Mouse (Mus musculus) c-Kit-negative CD71-positive TER-119-positive erythroid progenitor cells, embryonic 14.5 days (primary cell): ENCODE measurements around the gene Creg1.
"Not testable (repeated sequence)": the region's sequence is repeated elsewhere in the genome, so short reads cannot be mapped to it uniquely, and the experiment has no call there.

Source experiments
- DNase-seq: peaks from one replicate; pipeline ENCODE4 v3.0.0-alpha.2; 2013; ENCODE audit warnings: low read depth, low spot score

The Creg1 gene

DNA sequence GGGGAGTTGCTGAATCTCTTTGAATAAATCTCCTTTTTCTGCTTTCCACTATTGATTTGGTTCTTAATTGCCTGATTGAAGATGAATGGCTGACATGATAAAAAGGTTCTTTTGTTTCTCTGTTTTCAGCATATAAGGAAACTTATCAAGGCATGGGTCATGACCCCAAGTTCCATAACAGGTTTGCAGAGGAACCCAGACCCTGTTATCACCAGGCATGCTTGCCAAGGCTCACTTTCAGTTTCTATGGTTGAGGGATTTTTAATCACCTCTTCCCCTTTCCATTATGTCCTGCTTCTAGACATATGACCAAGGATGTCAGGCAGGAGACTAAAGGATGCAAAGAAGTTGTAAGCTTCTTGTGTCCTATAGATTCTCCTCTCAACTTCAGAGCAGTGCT is 12.4 kb upstream of the Creg1 start:
- DNase-seq = no peak

DNA sequence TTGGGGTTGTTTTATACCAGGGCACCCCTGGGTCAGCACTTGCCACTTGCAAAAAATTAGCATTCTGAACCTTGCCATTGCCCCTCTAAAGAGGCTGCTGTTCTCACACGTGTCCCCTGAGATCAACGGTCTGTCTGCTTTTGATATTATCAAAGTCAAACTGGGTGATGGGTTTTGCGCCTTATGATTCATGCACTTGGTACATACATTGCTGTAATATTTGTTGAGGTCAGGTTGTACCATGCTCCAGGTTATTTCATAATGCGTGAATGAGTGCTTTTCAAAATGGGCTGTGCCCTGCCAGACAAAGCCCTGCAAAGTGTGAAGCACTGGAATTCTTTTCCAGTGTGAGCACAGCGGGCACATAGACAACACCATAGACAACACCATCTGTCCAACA is 11.7 kb upstream of the Creg1 start:
- no peak for DNase-seq

DNA sequence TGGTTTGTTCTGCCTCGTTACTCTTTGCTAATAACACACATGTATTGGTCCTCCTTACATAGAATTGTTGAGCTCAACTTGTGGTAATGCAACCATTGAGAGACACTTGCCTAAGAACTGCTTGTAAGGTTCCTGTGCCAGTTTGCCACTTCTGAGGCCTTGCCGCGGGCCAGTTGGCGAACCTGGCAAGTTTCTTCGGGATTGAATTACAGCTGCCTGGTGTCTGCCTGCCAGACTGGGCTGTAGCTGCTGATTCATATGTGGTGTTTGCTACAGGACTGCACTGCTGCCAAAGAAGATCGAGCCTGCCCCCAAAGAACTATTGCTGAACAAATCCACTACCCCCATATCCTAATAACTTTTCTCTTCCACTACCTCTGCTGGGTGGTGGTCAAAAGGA is 9.3 kb upstream of the Creg1 start:
- no peak for DNase-seq

DNA sequence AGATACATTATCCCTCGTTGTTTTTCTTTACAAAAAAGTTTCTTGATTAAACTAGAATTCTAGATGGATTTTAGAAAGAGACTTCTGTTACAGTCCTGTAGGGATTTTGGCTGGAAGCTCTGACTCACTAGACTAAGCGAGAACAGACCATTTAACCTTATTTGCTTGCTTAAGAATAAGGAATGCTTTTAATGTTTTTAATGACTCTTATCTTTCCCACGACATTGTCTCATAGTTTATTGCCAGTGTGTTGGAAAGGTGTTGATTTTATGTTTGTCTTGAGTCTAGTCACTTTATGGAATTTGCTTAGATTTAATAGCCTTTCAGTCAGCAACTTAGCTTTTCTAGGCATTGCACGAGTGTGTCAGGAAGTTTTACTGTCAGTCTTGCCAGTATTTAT is 8.4 kb upstream of the Creg1 start:
- DNase-seq = no peak

DNA sequence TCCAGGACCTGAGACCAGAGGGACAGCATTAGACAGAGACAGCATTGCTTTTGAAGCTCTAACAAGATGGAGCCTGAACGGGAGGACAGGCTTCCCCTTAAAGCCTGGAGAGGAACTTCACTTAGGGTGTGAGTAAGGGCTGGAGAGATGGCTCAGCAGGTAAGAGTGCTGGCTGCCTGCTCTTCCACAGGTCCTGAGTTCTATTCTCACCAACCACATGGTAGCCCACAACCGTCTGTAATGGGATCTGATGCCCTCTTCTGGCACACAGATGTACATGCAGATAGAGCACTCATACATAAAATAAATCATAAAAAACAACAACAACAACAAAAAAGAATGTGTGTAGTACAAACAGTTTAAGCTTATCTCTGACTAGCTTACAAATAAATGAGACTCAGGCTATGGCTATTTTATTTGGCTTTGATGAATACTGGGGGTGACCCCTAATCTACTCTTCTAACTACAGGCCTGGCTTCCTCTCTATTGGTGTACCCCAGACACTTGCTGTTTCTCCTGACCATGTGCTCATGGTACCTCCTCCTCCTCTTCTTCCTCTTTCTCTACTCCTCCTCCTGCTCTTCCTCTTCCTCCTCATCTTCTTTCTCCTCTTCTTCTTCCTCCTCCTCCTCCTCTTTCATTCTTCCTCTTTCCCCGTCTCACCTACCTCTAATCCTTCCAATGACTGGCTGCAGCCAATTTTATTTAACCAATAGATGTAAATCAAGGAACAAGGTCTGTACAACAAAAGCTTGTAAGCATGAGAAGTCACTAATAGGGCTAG is 1.8 kb upstream of the Creg1 start:
- DNase-seq = no peak

DNA sequence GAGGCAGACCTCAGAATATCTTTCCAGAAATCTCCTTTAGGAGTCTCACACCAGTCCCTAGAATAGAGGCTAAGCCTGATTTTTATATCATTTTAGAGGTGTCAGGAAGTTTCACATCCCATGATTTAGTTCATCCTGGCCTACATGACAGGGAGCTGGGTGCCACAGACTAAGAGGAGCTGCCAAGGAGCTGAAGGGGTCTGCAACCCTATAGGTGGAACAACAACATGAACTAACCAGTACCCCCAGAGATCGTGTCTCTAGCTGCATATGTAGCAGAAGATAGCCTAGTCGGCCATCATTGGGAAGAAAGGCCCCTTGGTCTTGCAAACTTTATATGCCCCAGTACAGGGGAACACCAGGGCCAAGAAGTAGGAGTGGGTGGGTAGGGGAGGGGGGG is 1.0 kb upstream of the Creg1 start:
- DNase-seq = not testable (repeated sequence)

DNA sequence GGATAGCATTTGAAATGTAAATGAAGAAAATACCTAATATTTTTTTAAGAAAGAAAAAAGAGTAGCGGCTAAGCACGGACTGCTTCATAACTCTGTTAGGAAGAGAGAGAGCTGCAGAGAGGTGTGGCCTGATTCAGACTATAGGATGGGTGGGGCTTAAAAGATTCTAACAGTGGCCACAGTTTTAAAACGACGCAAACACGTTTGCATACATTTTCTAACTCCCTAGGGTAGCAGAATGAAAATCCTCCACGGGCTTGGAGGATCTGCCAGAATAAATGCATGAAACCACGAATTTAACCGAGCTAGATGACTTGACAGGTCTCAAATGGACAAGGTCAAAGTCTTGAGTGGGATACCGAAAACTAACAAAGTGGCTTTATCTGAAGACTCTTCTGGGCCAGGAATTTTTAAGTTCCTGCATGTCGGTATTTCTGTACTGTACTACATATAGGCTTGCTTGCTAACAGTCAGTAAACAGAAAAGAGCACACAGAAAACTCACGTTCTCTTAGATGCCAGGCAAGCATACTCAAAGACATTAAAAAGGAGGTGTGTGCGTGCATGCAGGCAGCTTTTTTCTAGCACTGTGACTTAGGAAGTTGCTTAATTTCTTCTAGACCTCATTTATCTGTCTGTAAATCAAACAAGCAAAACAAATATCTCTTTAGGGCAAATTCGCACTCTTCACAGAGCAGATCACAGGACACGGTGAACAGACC is 472 bp upstream of the Creg1 start:
- DNase-seq = peak; percentile 36

DNA sequence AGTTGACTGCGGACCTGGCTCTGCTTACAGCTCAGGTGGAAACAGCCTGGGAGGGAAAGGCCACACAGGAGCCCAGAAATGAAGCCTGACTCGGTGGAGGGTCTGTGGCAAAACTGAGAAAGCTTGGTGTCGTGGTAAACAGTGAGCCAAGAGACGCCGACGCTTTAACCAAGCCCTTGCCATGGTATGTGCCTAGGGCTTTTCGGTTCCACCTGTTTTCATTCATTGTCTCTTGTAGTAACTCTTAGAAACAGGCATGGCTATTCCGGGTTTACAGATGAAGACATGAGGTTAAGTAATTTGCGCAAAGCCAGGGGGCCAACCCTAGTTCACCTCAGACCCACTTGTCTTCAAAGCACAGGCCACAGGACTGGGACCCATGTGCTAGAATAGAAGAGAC is 1.0 kb downstream of the Creg1 start:
- DNase-seq = no peak

DNA sequence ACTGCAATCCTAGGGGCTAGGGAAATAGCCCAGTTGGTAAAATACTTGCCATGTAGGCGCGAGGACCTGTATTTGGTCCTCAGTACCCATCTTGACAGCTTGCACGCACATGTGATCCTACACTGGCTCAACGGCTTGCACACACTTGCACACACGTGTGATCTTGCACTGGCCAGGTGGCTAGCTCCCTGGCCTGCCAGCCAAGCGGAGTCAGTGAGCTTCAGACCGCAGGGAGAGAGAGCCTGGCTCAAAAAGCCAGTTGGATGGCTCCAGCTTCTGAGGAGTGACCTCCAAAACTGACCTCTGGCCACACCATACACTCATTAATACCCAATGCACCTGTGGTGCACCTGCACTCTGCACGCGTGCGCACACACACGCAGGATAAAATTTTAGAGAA is 1.5 kb downstream of the Creg1 start:
- DNase-seq = no peak

DNA sequence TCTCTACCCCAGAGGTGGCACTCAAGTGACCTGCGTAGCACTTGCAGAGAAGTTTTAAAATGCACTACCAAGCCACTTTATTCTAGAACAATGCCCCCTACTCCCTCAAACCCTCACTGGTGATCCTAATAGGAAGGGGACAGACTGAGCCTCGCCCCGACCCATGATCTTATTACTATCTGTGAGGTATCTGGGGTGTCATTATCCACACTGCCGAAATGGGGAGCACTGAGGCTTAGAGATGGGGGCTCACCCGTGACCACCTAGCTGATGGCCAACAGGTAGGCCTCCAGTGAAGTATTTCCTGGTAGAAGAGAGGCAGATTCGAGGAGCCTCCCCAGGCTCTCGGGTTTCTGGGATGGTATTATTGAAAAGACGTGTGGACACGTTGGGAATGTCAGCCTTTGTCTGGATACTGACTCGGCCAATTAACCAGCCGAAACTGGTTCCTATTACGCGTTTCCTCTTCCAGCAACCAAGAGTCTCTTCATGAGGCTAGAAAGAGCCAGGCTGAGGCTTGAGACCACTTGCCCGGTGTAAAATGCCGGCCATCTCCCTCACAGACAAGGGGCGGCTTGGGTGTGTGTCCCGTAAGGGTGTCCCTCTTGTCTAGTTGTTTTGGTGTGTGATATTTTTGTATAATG is 2.2 kb downstream of the Creg1 start:
- peak; percentile 20 for DNase-seq

DNA sequence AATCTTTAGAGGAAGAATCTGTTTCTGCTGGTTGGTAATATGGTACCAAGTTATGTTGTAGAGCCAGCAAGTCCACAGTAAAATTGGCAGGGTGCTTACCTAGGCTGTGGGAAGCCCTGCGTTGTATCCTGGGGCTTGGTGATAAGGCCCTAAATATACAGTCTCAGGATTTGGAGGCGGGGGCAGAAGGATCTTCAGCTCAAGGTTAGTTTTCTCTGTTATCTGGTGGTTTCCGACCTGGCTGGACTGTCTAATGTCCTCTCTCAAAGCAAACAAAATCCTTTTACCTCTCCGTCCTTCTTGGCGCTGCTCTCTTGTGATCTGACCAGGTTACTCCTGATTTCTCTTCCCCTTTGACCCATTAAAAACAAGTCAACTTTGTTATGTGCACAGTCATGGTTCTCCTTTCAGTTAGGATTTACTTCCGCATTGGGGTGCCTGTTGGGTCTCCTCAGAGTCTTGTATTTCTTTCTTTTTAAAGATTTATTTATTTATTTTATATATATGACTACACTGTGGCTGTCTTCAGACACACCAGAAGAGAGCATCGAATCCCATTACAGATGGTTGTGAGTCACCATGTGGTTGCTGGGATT is 2.8 kb downstream of the Creg1 start:
- DNase-seq = peak; percentile 64

DNA sequence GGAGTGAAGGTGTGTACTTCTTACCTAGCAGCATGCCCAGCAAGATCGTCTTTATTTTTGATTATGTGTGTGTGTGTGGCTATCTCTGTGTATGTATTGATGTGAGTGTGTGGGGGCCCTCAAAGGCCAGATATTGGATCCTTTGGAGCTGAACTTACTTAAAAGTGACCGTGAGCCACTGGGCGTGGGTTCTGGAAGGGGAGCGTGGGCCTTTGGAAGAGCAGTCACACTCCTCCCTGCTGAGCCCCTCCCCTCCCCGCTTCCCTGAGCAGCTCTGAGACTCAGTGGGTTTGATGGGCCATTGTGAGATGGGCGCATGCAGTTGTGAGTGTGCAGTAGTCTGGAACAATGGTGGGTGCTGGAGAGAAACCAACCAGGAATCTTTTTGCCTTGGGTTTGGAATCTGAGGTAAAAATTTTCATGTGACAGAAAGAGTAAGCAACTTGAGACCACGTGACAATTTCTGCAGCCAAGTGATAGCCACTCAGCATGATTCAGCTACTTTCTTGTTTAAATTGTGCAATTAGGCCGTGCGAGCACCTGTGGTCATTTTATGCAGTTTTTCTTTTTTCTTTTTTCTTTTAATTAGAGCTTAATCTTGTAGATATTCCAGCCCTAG is 5.5 kb downstream of the Creg1 start:
- peak; percentile 80 for DNase-seq

DNA sequence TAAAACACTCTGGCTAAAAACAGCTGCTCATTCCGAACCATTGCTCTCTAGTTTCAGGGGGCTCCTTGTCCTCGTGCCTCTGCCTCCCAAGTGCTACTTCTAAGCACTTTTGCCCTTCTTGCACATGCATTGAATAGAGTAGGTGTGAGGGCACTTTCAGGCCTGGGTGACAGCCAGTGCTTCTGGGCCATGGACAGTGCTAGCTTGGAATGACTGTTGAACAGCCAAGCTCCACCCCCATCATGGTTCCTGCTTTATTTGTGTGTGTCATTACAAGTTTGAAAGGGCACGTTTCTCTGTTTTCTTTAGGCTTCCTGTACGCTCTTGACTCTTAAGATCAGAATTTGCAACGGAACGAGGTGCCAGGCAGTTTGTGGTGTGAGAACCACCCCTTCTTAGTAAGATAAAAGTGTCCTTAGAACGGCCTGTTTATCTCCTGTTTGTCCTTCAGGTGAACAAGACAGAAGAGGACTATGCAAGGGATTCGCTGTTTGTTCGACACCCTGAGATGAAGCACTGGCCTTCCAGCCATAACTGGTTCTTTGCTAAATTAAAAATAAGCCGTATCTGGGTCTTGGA is 6.7 kb downstream of the Creg1 start:
- DNase-seq = peak; percentile 30

DNA sequence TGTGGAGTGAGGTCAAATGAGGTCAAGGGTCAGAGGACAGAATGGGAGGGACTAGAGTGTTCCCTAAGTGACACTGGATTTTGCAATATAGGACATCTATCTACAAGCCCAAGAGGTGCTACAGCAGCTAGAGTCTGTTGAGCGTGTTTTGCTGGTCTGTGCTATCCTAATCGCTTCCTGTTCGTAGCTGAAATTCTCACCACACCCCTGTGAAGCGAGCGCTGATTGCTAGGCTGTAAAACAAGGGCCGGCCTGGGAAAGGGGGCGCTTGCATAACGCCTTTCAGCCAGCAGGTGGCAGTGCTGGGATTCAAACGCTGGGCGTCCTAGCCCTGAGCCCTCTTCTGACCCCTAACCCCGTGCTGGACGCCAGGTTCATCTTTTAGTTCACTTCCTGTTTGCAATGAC is 7.9 kb downstream of the Creg1 start:
- peak; percentile 77 for DNase-seq

DNA sequence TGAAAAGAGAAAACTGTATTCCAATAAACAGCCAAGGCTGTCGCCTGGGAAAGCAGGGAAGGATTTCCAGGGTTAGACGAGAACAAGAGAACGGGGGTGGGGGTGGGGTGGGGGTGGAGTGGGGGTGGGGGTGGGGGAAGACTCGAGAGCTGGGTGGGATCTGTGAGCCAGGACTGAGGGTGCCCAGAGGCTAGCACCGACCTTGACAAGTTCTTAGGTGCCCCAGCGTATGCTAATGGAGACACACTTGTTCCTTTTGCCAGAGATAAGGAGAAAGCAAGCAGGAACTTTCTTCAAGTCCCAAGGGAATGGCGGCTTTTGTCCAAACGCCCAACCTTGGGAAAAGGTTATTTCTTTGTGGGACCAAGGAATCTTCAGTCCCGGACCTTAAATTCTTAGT is 8.5 kb downstream of the Creg1 start:
- DNase-seq = no peak

DNA sequence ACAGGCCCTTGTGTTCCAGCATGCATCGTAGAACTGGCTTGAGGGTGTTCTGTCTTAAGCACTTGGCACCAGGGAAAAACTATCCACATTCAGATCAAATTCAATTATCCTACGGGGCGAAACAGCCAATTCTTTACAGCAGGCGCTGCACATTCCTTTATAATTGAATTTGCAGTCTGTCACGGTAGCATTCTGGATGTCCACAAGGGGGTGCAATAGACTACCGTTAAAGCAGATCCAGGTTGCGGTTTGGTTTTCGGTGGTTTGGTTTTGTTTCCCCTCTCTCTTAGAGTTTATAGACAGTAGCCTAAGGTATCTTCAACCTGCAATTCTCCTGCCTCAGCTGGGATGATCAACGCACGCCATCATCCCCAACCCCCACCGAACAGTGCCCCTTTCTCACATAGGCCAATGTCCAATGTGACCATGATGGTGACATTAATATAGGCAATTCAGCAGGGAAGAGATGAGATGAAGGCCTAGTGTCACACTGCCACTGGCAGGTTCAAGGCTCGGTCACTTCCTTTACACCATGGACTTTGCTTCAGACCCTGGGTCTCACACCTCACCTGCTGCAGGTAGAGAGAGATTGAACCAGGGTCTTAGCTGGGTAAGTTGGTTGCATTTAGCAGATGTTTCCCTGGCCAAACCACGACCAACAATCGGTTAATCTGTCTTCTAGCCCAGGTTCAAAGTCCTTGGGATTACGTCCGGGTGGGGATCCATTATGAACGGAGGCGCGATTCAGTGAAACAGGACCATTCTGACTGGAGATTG is 12.2 kb downstream of the Creg1 start:
- peak; percentile 34 for DNase-seq

DNA sequence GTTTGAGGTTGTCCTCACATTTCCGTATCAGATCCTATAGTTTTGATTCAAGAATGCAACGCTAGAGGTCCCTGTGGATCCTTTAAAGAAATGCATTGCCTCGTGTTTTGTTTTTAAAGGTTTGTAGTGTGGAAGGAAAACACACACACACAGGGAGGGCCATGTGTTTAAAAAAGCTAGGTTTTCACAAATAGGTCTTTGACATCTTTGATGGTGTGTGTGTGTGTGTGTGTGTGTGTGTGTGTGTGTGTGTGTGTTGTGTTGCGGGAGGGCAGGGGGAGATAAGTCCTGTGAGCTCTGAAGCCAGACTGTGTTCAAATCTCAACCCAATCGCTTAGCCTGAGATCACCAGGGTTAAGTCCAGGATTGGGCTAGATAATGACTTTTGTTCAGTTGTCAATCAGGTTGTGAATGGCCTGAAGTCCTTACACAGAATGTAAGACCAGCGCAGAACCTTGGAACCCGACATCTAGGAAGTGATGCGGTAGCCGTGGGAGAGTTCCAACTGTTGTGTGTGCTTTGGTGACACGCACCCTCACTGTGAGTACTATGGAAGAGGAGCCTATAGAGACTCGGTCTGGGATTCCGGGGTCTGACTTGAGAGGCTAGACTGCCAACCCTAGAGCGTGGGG is 16.5 kb downstream of the Creg1 start:
- DNase-seq = no peak

DNA sequence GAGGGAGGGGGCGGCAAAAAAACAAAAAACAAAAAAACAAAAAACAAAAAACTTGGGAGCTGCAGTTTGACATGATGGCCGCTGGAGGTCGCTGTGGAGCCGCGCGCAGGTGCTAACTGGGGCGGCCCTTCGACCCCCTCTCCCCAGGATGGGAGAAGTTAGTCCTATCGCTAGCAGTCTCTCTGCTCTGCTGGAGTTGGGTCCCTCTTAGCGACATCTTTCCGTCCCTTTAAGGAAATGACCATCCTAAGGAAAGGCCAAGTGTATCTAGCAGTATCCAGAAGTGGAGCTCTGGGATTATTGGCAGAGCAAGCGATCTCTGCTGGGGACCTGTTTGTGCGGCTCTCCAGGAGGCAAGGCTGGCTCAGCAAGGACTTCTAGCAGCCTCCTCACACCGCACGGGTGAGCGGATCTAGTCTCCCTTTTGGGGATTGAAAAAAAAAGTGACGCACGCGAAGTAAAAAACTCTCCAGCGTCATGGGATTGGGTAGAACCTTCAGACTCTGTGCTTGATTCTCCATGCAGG is 17.1 kb downstream of the Creg1 start:
- no peak for DNase-seq

DNA sequence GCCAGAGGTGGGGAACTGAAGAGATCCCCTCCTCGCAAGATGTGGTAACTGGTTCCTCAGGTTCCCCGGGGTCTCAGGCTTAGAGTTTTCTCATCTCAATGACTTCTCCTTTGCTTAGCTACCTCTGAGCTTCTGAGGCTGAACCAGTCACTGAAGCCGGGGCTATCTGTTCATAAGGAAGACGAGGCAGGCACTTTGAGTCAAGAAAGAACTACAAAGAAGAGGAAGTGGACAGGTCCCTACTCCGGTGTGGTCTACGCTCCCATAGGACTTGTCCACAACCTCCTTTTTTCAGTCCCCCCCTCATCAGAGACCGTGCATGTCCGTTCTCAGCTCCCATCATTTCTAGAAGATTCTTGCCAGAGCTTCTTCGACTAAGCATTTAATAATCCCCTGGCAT is 17.9 kb downstream of the Creg1 start:
- DNase-seq = no peak

DNA sequence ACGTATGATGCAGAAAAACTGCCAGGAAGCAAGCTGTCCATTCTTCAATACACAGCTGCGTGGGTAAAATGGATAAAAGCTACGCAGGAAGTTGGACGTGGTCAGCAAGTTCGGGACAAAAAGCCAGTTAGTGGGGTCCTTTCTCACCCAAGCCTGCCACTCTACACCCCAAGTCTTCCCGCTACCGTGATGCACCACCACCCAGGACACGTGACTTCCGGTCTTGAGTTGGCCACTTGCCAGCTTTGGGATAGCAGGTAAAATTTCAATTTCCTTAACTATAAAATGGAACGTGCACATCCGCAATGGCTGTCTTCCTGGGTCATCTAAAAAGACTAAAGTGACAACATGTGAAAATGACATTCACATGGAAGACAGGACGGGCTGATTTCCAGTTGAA is 18.4 kb downstream of the Creg1 start:
- DNase-seq = no peak
